Mouse (Mus musculus) brain, adult 2 months (tissue): ENCODE data around the gene Zfp94.
A peak's percentile ranks its signal among the peaks of the same experiment; 100 is the strongest.

Experiments used
- DNase-seq: peaks from one replicate; pipeline ENCODE4 v3.0.0; 2011; ENCODE audit warnings: low read depth, low spot score

The Zfp94 gene

GRCm38 (mm10) chr7:24316567-24317092 is at the start of gene Zfp94:
Gene Zfp94 (minus strand): TSS chr7:24316666.
- DNase-seq, result peak; percentile 99

- no peak for DNase-seq
Measured at GRCm38 (mm10) chr7:24365258-24366014, 49.0 kb upstream of the Zfp94 start.

GRCm38 (mm10) chr7:24364827-24365226 is 48.4 kb upstream of the Zfp94 start:
- DNase-seq, result peak; percentile 90

GRCm38 (mm10) chr7:24363228-24363627 is 46.8 kb upstream of the Zfp94 start:
- DNase-seq, result peak; percentile 53

GRCm38 (mm10) chr7:24361001-24361400 is 44.5 kb upstream of the Zfp94 start:
- no peak for DNase-seq

- no peak for DNase-seq
Measured at GRCm38 (mm10) chr7:24359269-24359668, 42.8 kb upstream of the Zfp94 start.

- no peak for DNase-seq
Measured at GRCm38 (mm10) chr7:24357899-24358298, 41.4 kb upstream of the Zfp94 start.

GRCm38 (mm10) chr7:24356081-24356480 is 39.6 kb upstream of the Zfp94 start:
- no peak for DNase-seq

- DNase-seq, result no peak
Measured at GRCm38 (mm10) chr7:24355646-24356045, 39.2 kb upstream of the Zfp94 start.

- DNase-seq, result no peak
Measured at GRCm38 (mm10) chr7:24348896-24349295, 32.4 kb upstream of the Zfp94 start, which contains the start of gene Lypd5. Gene Lypd5 (plus strand): TSS chr7:24349196.

GRCm38 (mm10) chr7:24346444-24346843 is 30.0 kb upstream of the Zfp94 start:
- no peak for DNase-seq

GRCm38 (mm10) chr7:24343701-24344272 is 27.3 kb upstream of the Zfp94 start:
- peak; percentile 72 for DNase-seq

- DNase-seq, result no peak
Measured at GRCm38 (mm10) chr7:24338241-24338640, 21.8 kb upstream of the Zfp94 start.

GRCm38 (mm10) chr7:24335699-24336309 is 19.3 kb upstream of the Zfp94 start:
- DNase-seq, result peak; percentile 83

- no peak for DNase-seq
Measured at GRCm38 (mm10) chr7:24333304-24333986, 17.0 kb upstream of the Zfp94 start, which contains the start of gene Tescl. Gene Tescl (minus strand): TSS chr7:24333936.

GRCm38 (mm10) chr7:24327281-24327975 is 11.0 kb upstream of the Zfp94 start:
- DNase-seq, result peak; percentile 6

- peak; percentile 73 for DNase-seq
Measured at GRCm38 (mm10) chr7:24326273-24327135, 10.0 kb upstream of the Zfp94 start.

- peak; percentile 73 for DNase-seq
Measured at GRCm38 (mm10) chr7:24325675-24326128, 9.2 kb upstream of the Zfp94 start.

- DNase-seq, result peak; percentile 23
Measured at GRCm38 (mm10) chr7:24325197-24325596, 8.7 kb upstream of the Zfp94 start.

- no peak for DNase-seq
Measured at GRCm38 (mm10) chr7:24322593-24322992, 6.1 kb upstream of the Zfp94 start.
